Mouse (Mus musculus) testis, adult 2 months (tissue): Measurements from ENCODE around the gene Plcd3. TPM values are rescaled to one million over a fixed set of nuclear protein-coding genes. Genes with fewer than 3 reads are reported as not detected.

Experiments used
- H3K27ac ChIP-seq: fragments of 200-500 bp; 2 replicates; pipeline ENCODE4 v1.5.1; 2012; ENCODE audit warnings: low read depth, low read length; ENCODE audit not compliant: control insufficient read depth, insufficient read depth
- H3K27me3 ChIP-seq: fragments of 200-500 bp; 2 replicates; pipeline ENCODE4 v1.6.1; 2012; ENCODE audit warnings: mild to moderate bottlenecking, low read length, moderate library complexity; ENCODE audit not compliant: control insufficient read depth, insufficient read depth
- H3K36me3 ChIP-seq: fragments of 200-500 bp; 2 replicates; pipeline ENCODE4 v1.6.1; 2012; ENCODE audit warnings: mild to moderate bottlenecking, low read length; ENCODE audit not compliant: control insufficient read depth, insufficient read depth
- H3K4me1 ChIP-seq: fragments of 200-500 bp; 2 replicates; pipeline ENCODE4 v1.6.1; 2012; ENCODE audit warnings: low read length; ENCODE audit not compliant: control insufficient read depth, insufficient read depth
- H3K4me3 ChIP-seq: fragments of 200-500 bp; 2 replicates; pipeline ENCODE4 v1.5.1; 2012; ENCODE audit warnings: low read depth, mild to moderate bottlenecking, low read length, moderate library complexity, mixed read lengths; ENCODE audit not compliant: control insufficient read depth
- CTCF ChIP-seq: fragments of 200-500 bp; IDR thresholded peaks from 2 replicates; pipeline ENCODE4 v1.5.1; 2012; ENCODE audit warnings: low read depth, mild to moderate bottlenecking, inconsistent platforms, low read length, moderate library complexity; ENCODE audit not compliant: control insufficient read depth, insufficient read depth, insufficient replicate concordance
- POLR2A ChIP-seq: fragments of 200-500 bp; IDR thresholded peaks from 2 replicates; pipeline ENCODE4 v1.6.1; 2012; ENCODE audit warnings: low read depth, mild to moderate bottlenecking, inconsistent platforms, low read length, moderate library complexity; ENCODE audit not compliant: control insufficient read depth
- polyA plus RNA-seq: library from polyadenylated mRNA; depleted of rRNA; stranded (reverse); fragments of >200 nt; gene quantifications from 2 replicates; pipeline ENCODE4 v1.2.3, GENCODE M21; 2012

Gene Plcd3
- polyA plus RNA-seq, 1 experiment: 5.5 TPM

- H3K36me3 ChIP-seq: peaks cover 5% of the 10 kb centered on the region
- no peaks in the 10 kb centered on the region for H3K4me1 ChIP-seq
- TF ChIP-seq POLR2A: no peak
- no peak for TF ChIP-seq CTCF
- no peak overlapping the region for H3K27ac ChIP-seq
- H3K27me3 ChIP-seq: no peaks in the 10 kb centered on the region
- no peak overlapping the region for H3K4me3 ChIP-seq
Measured at GRCm38 (mm10) chr11:103068272-103068671, 33.2 kb downstream of the Plcd3 start.

DNA sequence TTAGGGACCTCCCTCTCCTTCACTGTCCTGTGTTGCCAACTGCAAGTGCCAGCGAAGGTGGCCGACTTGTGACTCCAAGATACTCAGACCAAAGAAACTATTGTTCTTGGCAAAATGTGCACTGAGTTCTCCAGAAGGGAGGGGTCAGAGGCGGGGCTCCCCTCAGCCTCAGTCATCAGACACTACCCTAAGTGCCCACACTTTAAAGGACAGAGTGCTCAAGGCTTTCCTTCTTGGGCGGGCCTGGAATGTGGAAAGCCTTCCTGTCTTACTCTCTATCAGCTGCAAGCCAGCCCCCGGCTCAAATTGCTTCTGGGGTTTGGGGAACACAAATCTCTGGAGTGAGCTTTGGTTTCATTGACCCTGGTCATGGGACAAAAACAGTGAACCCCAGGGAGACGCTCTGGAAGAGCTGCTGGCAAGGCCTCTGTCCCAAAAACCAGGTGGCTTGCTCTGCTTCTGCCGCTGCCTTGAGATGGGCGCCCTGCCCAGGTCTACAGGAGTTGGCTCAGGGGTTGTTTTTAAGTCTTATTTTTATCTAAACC, 33.9 kb downstream of the Plcd3 start:
- TF ChIP-seq POLR2A (no peak), CTCF (no peak)
- no peaks in the 10 kb centered on the region for H3K27me3 ChIP-seq
- no peak overlapping the region for H3K27ac ChIP-seq
- no peaks in the 10 kb centered on the region for H3K4me1 ChIP-seq
- H3K36me3 ChIP-seq: peaks cover 5% of the 10 kb centered on the region
- no peak overlapping the region for H3K4me3 ChIP-seq

DNA sequence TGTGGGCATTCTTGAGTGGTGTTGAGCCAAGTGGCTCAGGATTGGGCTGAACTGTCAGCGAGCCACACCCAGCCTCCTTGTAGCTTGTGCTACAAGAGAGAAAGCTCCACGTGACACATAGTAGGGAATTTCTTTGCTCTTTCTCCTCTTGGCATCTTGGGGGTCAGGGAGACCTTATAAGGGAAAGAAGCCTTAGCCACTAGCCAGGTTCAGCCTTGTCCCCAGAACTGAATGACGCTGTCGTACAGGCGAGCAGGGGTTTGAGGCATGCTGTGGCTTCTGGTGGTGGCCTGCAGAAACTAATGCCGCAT, 34.5 kb downstream of the Plcd3 start:
- no peaks in the 10 kb centered on the region for H3K4me1 ChIP-seq

DNA sequence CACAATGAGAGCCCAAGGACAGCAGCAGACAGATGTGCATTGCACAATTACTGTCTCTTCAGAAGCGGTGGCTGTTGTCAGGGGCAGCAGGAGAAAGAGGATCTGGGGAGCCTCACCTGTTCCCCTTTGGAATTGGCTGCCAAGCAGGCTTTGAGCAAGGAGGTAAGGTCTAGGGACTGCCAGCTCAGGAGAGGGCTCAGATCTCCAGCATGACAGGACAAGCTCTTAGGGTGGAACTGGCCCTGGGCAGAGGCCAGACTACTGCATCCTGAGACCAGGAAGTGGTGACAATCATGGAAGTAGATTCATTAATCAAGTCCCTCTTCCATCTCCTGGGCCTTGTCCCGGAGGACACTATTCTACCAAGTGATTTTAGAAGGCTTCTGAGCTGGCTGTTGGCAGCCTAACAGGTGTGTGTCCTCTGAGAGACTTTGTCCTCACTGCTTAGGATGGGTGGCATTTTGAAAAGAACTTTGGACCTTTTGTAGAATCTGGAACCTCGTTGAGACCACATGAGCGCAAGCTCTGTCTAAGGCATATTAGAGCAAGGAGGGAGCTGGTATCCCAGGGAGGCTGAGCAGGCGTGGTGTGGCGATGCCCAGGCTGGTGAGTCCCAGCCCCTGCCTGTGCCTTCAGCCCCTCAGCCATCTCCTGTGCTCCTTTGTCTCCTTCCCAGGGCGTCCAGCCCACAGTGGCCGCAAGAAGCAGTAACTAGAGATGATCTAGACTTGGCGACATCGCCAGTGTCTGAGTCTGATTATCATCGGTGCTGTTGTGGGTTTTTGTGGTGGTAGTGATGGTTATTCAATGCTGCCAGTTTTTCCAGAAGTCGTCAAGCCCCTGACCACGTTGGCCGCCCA, 35.0 kb downstream of the Plcd3 start:
- Histone ChIP-seq H3K27ac (no peak overlapping the region), H3K36me3 (peaks cover 5% of the 10 kb centered on the region), H3K27me3 (no peaks in the 10 kb centered on the region), H3K4me1 (no peaks in the 10 kb centered on the region), H3K4me3 (no peak overlapping the region)
- TF ChIP-seq POLR2A (no peak), CTCF (no peak)

More for the DNA sequence above, 34.5 kb downstream of the Plcd3 start:
- Histone ChIP-seq H3K36me3 (peaks cover 5% of the 10 kb centered on the region), H3K27ac (no peak overlapping the region), H3K27me3 (no peaks in the 10 kb centered on the region), H3K4me3 (no peak overlapping the region)
- TF ChIP-seq CTCF (no peak), POLR2A (no peak)

DNA sequence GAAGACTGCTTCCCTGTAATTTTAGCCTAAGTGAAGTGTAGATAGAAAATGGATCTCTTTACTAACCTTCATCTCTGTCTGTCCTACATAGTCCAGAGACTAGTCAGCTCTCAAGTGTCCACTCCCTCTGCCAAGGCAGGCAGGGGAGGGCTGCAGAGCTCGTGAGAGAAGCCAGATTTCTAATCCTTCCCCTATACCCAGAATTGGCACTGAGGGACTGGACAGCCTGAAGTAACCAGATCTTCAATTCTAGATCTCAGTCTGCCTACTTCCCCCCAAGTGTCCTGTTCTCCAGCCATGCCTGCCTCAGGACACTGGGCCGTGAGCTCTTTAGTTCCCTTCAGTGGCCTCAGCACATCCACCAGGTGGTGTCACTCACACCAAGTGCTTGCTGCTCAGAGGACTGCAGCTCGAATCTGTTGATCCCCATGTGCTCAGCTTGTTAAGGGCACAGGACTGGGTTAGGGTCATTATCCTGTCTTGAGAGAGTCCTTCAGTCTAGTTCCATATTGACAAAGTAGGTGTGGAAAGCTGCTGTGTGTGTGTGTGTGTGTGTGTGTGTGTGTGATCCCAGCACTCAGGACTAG, 42.9 kb downstream of the Plcd3 start:
- no peak overlapping the region for H3K27ac ChIP-seq
- no peaks in the 10 kb centered on the region for H3K4me1 ChIP-seq
- H3K36me3 ChIP-seq: peaks cover 9% of the 10 kb centered on the region

DNA sequence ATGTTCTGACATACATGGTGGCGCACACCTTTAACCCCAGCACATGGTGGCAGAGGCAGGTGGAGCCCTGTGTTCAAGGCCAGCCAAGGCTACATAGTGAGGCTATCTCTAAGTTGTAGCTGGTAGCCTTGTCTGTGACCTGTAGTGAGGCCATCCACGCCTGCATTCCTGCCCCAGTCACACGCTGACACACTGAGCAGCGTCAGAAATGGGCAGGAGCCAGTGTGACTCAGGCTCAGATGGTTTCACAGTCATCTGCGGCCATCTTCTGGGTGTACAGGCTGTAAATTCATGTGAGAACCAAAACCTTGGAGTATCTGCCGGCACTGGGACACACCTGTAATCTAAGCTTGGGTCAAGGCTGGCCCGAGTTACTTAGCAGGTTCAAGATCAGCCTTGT, 44.8 kb downstream of the Plcd3 start:
- peaks cover 9% of the 10 kb centered on the region for H3K36me3 ChIP-seq
- TF ChIP-seq POLR2A (no peak), CTCF (no peak)

More for the DNA sequence above, 42.9 kb downstream of the Plcd3 start:
- TF ChIP-seq CTCF (no peak), POLR2A (no peak)
- H3K4me3 ChIP-seq: no peak overlapping the region
- H3K27me3 ChIP-seq: no peaks in the 10 kb centered on the region

DNA sequence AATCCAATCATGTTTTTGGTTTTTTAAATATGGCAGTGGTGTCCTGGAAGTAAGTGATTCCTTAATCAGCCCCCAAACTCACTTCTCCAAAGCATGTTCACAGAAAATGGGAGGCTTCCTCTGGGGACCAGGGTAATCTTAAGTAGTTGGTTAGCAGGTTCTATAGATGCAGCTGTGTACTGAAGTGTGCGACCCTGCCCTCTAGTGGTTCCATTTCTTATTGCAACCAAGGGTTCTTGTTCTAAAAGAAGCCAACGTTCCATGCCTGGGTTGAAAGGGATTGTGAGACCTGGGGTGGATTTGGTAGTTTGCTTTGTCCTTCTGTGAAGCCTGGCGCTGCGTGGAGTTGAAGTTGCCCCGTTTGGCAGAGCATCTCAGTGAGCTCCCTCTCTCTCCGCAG, 46.7 kb downstream of the Plcd3 start:
- H3K27me3 ChIP-seq: no peaks in the 10 kb centered on the region
- H3K4me1 ChIP-seq: no peaks in the 10 kb centered on the region
- no peak overlapping the region for H3K4me3 ChIP-seq
- H3K27ac ChIP-seq: no peak overlapping the region
- TF ChIP-seq CTCF (no peak), POLR2A (no peak)
- peaks cover 9% of the 10 kb centered on the region for H3K36me3 ChIP-seq

More for the DNA sequence above, 44.8 kb downstream of the Plcd3 start:
- H3K4me3 ChIP-seq: no peak overlapping the region
- H3K4me1 ChIP-seq: no peaks in the 10 kb centered on the region
- H3K27me3 ChIP-seq: no peaks in the 10 kb centered on the region
- H3K27ac ChIP-seq: no peak overlapping the region
